Mouse (Mus musculus): ENCODE data around the gene Usp45. TPM values are rescaled to one million over a fixed set of nuclear protein-coding genes. Genes with fewer than 3 reads are reported as not detected.
A peak's percentile ranks its signal among the peaks of the same experiment; 100 is the strongest.

Usp45 gene
- total RNA-seq, 2 experiments from 2014 or later: 44.4 to 49.2 TPM

- no peak for DNase-seq (ENCODE audit: extremely low spot score in 1 of 2, low spot score in 2 of 2)
- Histone ChIP-seq H3K27ac (peak overlapping the region; percentile 91), H3K4me3 (peak overlapping the region; percentile 71)
- TF ChIP-seq CTCF (IDR thresholded peaks at IDR 0.05): no peak
- intact Hi-C loops (cut with DNase I): loop anchor here (2.0 kb wide), 1 partner anchor 40 kb away; the partner anchor contains the start of gene Ccnc
Measured at GRCm38 (mm10) chr4:21766171-21766862, 639 bp upstream of the Usp45 start.

GRCm38 (mm10) chr4:21771064-21771463 lies 4.1 kb downstream of the Usp45 start:
- no peak for TF ChIP-seq CTCF (IDR thresholded peaks at IDR 0.05)
- Histone ChIP-seq H3K27ac (no peak overlapping the region), H3K4me3 (no peak overlapping the region)
- DNase-seq (ENCODE audit: extremely low spot score in 1 of 2, low spot score in 2 of 2): no peak
- intact Hi-C loops (cut with DNase I): no loop called here

- no peak overlapping the region for H3K4me3 ChIP-seq
- H3K27ac ChIP-seq: no peak overlapping the region
- DNase-seq (ENCODE audit: extremely low spot score in 1 of 2, low spot score in 2 of 2): no peak
- no peak for TF ChIP-seq CTCF (IDR thresholded peaks at IDR 0.05)
- intact Hi-C loops (cut with DNase I): no loop called here
Measured at GRCm38 (mm10) chr4:21772306-21772705, 5.3 kb downstream of the Usp45 start.

GRCm38 (mm10) chr4:21776091-21776945 lies 9.4 kb downstream of the Usp45 start:
- intact Hi-C loops (cut with DNase I): no loop called here

GRCm38 (mm10) chr4:21776946-21777265 lies 9.9 kb downstream of the Usp45 start:
- Histone ChIP-seq H3K27ac (no peak overlapping the region), H3K4me3 (peak overlapping the region; percentile 92)
- no peak for DNase-seq (ENCODE audit: extremely low spot score in 1 of 2, low spot score in 2 of 2)
- intact Hi-C loops (cut with DNase I): no loop called here
- no peak for TF ChIP-seq CTCF (IDR thresholded peaks at IDR 0.05)

More at GRCm38 (mm10) chr4:21776091-21776945, 9.4 kb downstream of the Usp45 start:
- TF ChIP-seq CTCF (IDR thresholded peaks at IDR 0.05): no peak
- Histone ChIP-seq H3K27ac (peak overlapping the region; percentile 83), H3K4me3 (peak overlapping the region; percentile 92)
- DNase-seq (ENCODE audit: extremely low spot score in 1 of 2, low spot score in 2 of 2): peak; percentile 88 to 91

- no peak overlapping the region for H3K27ac ChIP-seq
- no peak for TF ChIP-seq CTCF (IDR thresholded peaks at IDR 0.05)
- no peak overlapping the region for H3K4me3 ChIP-seq
- intact Hi-C loops (cut with DNase I): no loop called here
- no peak for DNase-seq (ENCODE audit: extremely low spot score in 1 of 2, low spot score in 2 of 2)
Measured at GRCm38 (mm10) chr4:21780816-21781726, 14.1 kb downstream of the Usp45 start.

- DNase-seq (ENCODE audit: extremely low spot score in 1 of 2, low spot score in 2 of 2): no peak
- intact Hi-C loops (cut with DNase I): no loop called here
- TF ChIP-seq CTCF (IDR thresholded peaks at IDR 0.05): no peak
Measured at GRCm38 (mm10) chr4:21786268-21786667, 19.3 kb downstream of the Usp45 start.

GRCm38 (mm10) chr4:21788903-21789302 lies 21.9 kb downstream of the Usp45 start:
- no peak for DNase-seq (ENCODE audit: extremely low spot score in 1 of 2, low spot score in 2 of 2)
- H3K4me3 ChIP-seq: no peak overlapping the region
- intact Hi-C loops (cut with DNase I): no loop called here

More at GRCm38 (mm10) chr4:21786268-21786667, 19.3 kb downstream of the Usp45 start:
- Histone ChIP-seq H3K27ac (no peak overlapping the region), H3K4me3 (no peak overlapping the region)

GRCm38 (mm10) chr4:21789836-21790235 lies 22.9 kb downstream of the Usp45 start:
- intact Hi-C loops (cut with DNase I): no loop called here
- TF ChIP-seq CTCF (IDR thresholded peaks at IDR 0.05): no peak
- Histone ChIP-seq H3K27ac (no peak overlapping the region), H3K4me3 (no peak overlapping the region)
- no peak for DNase-seq (ENCODE audit: extremely low spot score in 1 of 2, low spot score in 2 of 2)

More at GRCm38 (mm10) chr4:21788903-21789302, 21.9 kb downstream of the Usp45 start:
- H3K27ac ChIP-seq: no peak overlapping the region
- TF ChIP-seq CTCF (IDR thresholded peaks at IDR 0.05): no peak

- Histone ChIP-seq H3K27ac (no peak overlapping the region), H3K4me3 (no peak overlapping the region)
- no peak for DNase-seq (ENCODE audit: extremely low spot score in 1 of 2, low spot score in 2 of 2)
- TF ChIP-seq CTCF (IDR thresholded peaks at IDR 0.05): no peak
- intact Hi-C loops (cut with DNase I): no loop called here
Measured at GRCm38 (mm10) chr4:21793631-21794030, 26.7 kb downstream of the Usp45 start.

GRCm38 (mm10) chr4:21801013-21801412 lies 34.1 kb downstream of the Usp45 start:
- TF ChIP-seq CTCF (IDR thresholded peaks at IDR 0.05): no peak
- no peak for DNase-seq (ENCODE audit: extremely low spot score in 1 of 2, low spot score in 2 of 2)
- H3K4me3 ChIP-seq: no peak overlapping the region
- H3K27ac ChIP-seq: no peak overlapping the region
- intact Hi-C loops (cut with DNase I): no loop called here
